Mouse (Mus musculus) midbrain, embryonic 16.5 days (tissue): ENCODE measurements at regions not wholly inside any gene's neighbourhood (a gene's known extent, or its start where the extent isn't known, plus 50 kb on each side); places are given as distances from the start of the nearest gene placed in this dataset.
A peak's percentile ranks its signal among the peaks of the same experiment; 100 is the strongest.
"Not testable (repeated sequence)": the region's sequence is repeated elsewhere in the genome, so short reads cannot be mapped to it uniquely, and the experiment has no call there.

ENCODE experiments used
- ATAC-seq: fragments of 200-750 bp; cut with Nextera tagmentation; 2 replicates; pipeline ENCODE4 v1.8.0; 2017; ENCODE audit warnings: moderate TSS enrichment
- H3K27ac ChIP-seq: fragments of 300-500 bp; sonication (generic); 2 replicates; pipeline ENCODE4 v1.5.1; 2014; ENCODE audit warnings: mild to moderate bottlenecking, low read length, mixed read lengths
- H3K27me3 ChIP-seq: fragments of 300-500 bp; sonication (generic); 2 replicates; pipeline ENCODE4 v1.6.1; 2014; ENCODE audit warnings: low read depth, low read length, mixed read lengths; ENCODE audit not compliant: control insufficient read depth, insufficient read depth
- H3K36me3 ChIP-seq: fragments of 300-500 bp; sonication (generic); 2 replicates; pipeline ENCODE4 v1.6.1; 2014; ENCODE audit warnings: mild to moderate bottlenecking, low read length, moderate library complexity, mixed read lengths; ENCODE audit not compliant: control insufficient read depth, insufficient read depth
- H3K4me1 ChIP-seq: fragments of 300-500 bp; sonication (generic); 2 replicates; pipeline ENCODE4 v1.6.1; 2014; ENCODE audit warnings: mild to moderate bottlenecking, low read length, mixed read lengths; ENCODE audit not compliant: control insufficient read depth, insufficient read depth
- H3K4me2 ChIP-seq: fragments of 300-500 bp; sonication (generic); 2 replicates; pipeline ENCODE4 v1.6.1; 2014; ENCODE audit warnings: mild to moderate bottlenecking, low read length, mixed read lengths
- H3K4me3 ChIP-seq: fragments of 300-500 bp; sonication (generic); 2 replicates; pipeline ENCODE4 v1.5.1; 2014; ENCODE audit warnings: low read depth, mild to moderate bottlenecking, low read length, moderate library complexity, mixed read lengths
- H3K9ac ChIP-seq: fragments of 300-500 bp; sonication (generic); 2 replicates; pipeline ENCODE4 v1.6.1; 2014; ENCODE audit warnings: low read depth, low read length, mixed read lengths
- H3K9me3 ChIP-seq: fragments of 300-500 bp; sonication (generic); replicated peaks from 2 replicates; pipeline ENCODE4 v1.6.1; 2014; ENCODE audit warnings: mild to moderate bottlenecking, low read length, mixed read lengths; ENCODE audit not compliant: control insufficient read depth, poor library complexity, severe bottlenecking
- WGBS: fragments of 180-500 bp; shearing (Covaris S2); extraction: QIAGEN DNeasy Blood & Tissue Kit; methylation state at CpG from one replicate; pipeline ENCODE4 v1.1.7; 2014; 5-methylcytosine and 5-hydroxymethylcytosine counted together

- H3K4me1 ChIP-seq = no peaks in the 10 kb centered on the region
- H3K27me3 ChIP-seq = no peaks in the 10 kb centered on the region
- H3K9ac ChIP-seq = no peak overlapping the region
- H3K36me3 ChIP-seq = no peaks in the 10 kb centered on the region
- H3K27ac ChIP-seq = no peak overlapping the region
- ATAC-seq = no peak
- no peaks in the 10 kb centered on the region for H3K9me3 ChIP-seq
- WGBS = 88% methylated on average over 7 of the region's 7 CpGs
- H3K4me3 ChIP-seq = no peak overlapping the region
- no peak overlapping the region for H3K4me2 ChIP-seq
Observed at GRCm38 (mm10) chr7:73688451-73688850, 51.7 kb upstream of the Fam174b start.

GRCm38 (mm10) chr7:73686245-73686644, 53.9 kb upstream of the Fam174b start:
- WGBS = 94% methylated on average over 15 of the region's 17 CpGs

DNA sequence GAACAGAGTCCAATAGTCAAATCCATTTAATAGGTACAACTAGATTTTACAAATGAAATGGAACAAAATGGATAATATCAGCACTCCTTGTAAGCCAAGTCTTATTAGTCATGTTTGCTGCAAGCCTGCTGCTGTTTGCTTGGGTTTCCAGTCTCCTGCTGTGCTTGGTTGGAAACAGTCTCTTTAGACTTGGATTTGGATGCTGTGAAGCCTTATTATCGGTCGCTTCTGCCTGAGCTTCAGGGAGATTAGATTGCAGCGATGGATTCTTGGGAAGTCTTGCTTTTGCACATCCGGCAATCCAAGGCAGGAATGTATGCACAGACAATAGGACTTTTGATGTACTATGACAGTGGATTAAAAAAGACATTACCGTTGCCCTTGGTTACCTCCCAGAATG, 57.3 kb upstream of the Fam174b start:
- Histone ChIP-seq H3K4me1 (peaks cover 9% of the 10 kb centered on the region), H3K27ac (no peak overlapping the region)
- WGBS = 16% methylated on average over 5 of the region's 5 CpGs

More at GRCm38 (mm10) chr7:73686245-73686644, 53.9 kb upstream of the Fam174b start:
- not testable (repeated sequence) for ATAC-seq, H3K4me3 ChIP-seq, H3K4me2 ChIP-seq, H3K9me3 ChIP-seq, H3K27me3 ChIP-seq, H3K4me1 ChIP-seq, H3K36me3 ChIP-seq, H3K27ac ChIP-seq, H3K9ac ChIP-seq

GRCm38 (mm10) chr7:73670598-73670997, 69.5 kb upstream of the Fam174b start:
- H3K9ac ChIP-seq = no peak overlapping the region
- H3K36me3 ChIP-seq = no peaks in the 10 kb centered on the region
- H3K4me3 ChIP-seq = no peak overlapping the region
- H3K4me2 ChIP-seq = no peak overlapping the region
- H3K27ac ChIP-seq = no peak overlapping the region
- no peaks in the 10 kb centered on the region for H3K27me3 ChIP-seq
- WGBS = 76% methylated on average over 4 of the region's 4 CpGs
- no peaks in the 10 kb centered on the region for H3K4me1 ChIP-seq
- no peak for ATAC-seq
- H3K9me3 ChIP-seq = no peaks in the 10 kb centered on the region

More for the DNA sequence above, 57.3 kb upstream of the Fam174b start:
- H3K9ac ChIP-seq = 0 out of 2 replicates have a peak overlapping the region, but pooled peaks have one; percentile 34
- H3K9me3 ChIP-seq = no peaks in the 10 kb centered on the region
- H3K27me3 ChIP-seq = no peaks in the 10 kb centered on the region
- no peak overlapping the region for H3K4me2 ChIP-seq
- no peak overlapping the region for H3K4me3 ChIP-seq
- ATAC-seq = no peak
- no peaks in the 10 kb centered on the region for H3K36me3 ChIP-seq

DNA sequence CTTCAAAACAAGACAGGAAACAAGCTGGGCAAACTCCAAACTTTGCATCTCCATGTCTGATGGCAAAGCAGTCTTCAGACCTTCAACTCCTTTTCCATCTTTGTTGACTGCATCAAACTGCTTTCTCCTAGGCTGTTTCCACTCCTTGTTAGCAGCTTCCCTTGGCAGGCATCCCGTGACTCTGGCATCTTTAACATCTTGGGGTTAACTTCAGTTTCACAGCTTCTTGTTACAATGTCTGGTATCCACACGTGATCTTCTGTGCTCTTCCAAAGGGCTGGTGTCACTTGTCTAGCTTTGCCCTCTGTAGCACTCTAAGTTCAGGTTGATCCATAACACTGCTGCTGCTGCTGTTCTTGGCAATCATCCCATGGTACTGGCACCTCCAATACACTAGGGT, 71.3 kb upstream of the Fam174b start:
- Histone ChIP-seq H3K27me3 (no peaks in the 10 kb centered on the region), H3K9ac (no peak overlapping the region)
- 83% methylated on average over 2 of the region's 2 CpGs for WGBS

GRCm38 (mm10) chr7:73666921-73667675, 73.0 kb upstream of the Fam174b start:
- Histone ChIP-seq H3K4me2 (no peak overlapping the region), H3K4me3 (no peak overlapping the region), H3K9me3 (no peaks in the 10 kb centered on the region), H3K36me3 (no peaks in the 10 kb centered on the region), H3K27me3 (no peaks in the 10 kb centered on the region), H3K27ac (no peak overlapping the region), H3K4me1 (no peaks in the 10 kb centered on the region), H3K9ac (no peak overlapping the region)
- ATAC-seq = no peak
- 74% methylated on average over 14 of the region's 14 CpGs for WGBS

More for the DNA sequence above, 71.3 kb upstream of the Fam174b start:
- Histone ChIP-seq H3K4me3 (no peak overlapping the region), H3K4me2 (no peak overlapping the region), H3K4me1 (no peaks in the 10 kb centered on the region), H3K27ac (no peak overlapping the region), H3K36me3 (no peaks in the 10 kb centered on the region), H3K9me3 (no peaks in the 10 kb centered on the region)
- ATAC-seq = no peak

DNA sequence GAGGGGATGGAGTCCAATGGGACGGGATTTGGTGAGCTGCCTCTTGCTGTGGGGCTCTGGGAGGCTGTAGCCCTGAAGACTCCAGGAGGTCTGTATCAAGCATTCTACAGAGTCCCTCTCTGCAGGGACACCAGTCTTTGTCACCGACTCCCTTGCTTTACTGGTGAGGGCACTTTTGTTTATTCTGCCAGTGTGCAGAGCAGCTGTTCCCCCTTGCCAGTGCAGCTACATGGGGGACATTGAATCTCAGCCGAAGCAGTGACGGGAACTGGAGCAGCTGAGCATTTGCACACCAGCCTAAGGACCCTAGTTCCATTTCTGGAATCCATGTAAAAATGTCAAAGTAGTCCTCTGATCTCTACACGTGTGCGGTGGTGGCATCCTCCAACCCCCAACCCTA, 75.1 kb upstream of the Fam174b start:
- H3K4me1 ChIP-seq = no peaks in the 10 kb centered on the region
- H3K9ac ChIP-seq = no peak overlapping the region
- no peaks in the 10 kb centered on the region for H3K27me3 ChIP-seq
- no peak overlapping the region for H3K4me2 ChIP-seq
- H3K4me3 ChIP-seq = no peak overlapping the region
- H3K9me3 ChIP-seq = no peaks in the 10 kb centered on the region
- no peak for ATAC-seq
- no peaks in the 10 kb centered on the region for H3K36me3 ChIP-seq
- H3K27ac ChIP-seq = no peak overlapping the region
- 55% methylated on average over 6 of the region's 6 CpGs for WGBS

DNA sequence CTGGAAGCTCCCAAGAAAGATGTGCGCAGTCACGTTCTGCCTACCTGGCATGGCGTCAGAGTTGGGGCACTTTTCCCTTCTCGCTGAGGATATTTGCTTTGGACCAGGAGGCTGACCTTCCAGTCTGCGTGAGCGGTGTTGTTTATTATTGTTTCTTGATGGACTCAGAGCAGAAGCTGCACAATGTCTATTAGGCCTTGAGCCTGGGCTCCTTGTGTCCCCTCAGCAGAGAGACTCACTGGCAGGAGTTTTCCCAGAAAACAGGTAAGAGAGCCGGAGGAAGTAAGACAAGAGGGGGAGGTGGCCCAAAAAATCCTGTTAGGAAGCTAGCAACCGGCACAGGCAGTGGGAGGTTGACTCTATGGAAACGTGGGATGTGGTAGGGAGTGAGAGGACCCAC, 77.6 kb upstream of the Fam174b start:
- Histone ChIP-seq H3K4me1 (no peaks in the 10 kb centered on the region), H3K27me3 (no peaks in the 10 kb centered on the region), H3K36me3 (no peaks in the 10 kb centered on the region), H3K4me2 (no peak overlapping the region), H3K27ac (no peak overlapping the region), H3K9ac (no peak overlapping the region), H3K4me3 (no peak overlapping the region), H3K9me3 (no peaks in the 10 kb centered on the region)
- WGBS = 84% methylated on average over 9 of the region's 9 CpGs
- ATAC-seq = no peak

GRCm38 (mm10) chr7:73661901-73662300, 78.2 kb upstream of the Fam174b start:
- Histone ChIP-seq H3K9ac (no peak overlapping the region), H3K36me3 (no peaks in the 10 kb centered on the region), H3K27me3 (no peaks in the 10 kb centered on the region), H3K27ac (no peak overlapping the region), H3K4me1 (no peaks in the 10 kb centered on the region), H3K9me3 (no peaks in the 10 kb centered on the region), H3K4me2 (no peak overlapping the region), H3K4me3 (no peak overlapping the region)
- ATAC-seq = no peak
- 90% methylated on average over 3 of the region's 3 CpGs for WGBS
